Mouse (Mus musculus): ENCODE measurements around the gene Tmem132b. TPM values are rescaled to one million over a fixed set of nuclear protein-coding genes. Genes with fewer than 3 reads are reported as not detected.

The Tmem132b gene
- polyA plus RNA-seq, 1 experiment, result 0.02 TPM

DNA sequence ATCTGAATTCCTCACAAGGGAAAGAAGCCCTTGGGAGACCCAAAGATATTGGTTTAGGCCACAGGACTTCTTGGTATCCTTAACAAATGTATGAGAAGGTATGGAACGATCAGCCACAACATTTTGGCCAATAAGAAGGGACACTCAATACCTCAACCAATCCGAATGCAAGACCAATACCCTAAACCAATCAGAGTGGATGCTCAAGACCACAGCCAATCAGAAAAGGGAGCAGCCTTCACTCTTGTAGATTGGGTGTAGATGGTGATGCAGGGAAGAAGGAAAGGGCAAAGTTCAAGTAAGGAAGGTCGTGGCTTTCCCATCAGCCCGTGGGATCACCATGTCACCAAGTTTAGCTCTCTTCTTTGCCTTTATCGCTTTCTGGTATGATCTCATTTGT lies 40.4 kb downstream of the Tmem132b start:
- WGBS, result 83% methylated on average over 5 of the region's 5 CpGs
- H3K27ac ChIP-seq (ENCODE audit: insufficient read depth, low read length), result no peak overlapping the region
- H3K27me3 ChIP-seq (ENCODE audit: control insufficient read depth, insufficient read depth, low read length), result no peaks in the 10 kb centered on the region
- TF ChIP-seq CTCF (IDR thresholded peaks at IDR 0.05; ENCODE audit: extremely low read depth, insufficient read depth, insufficient read length, insufficient replicate concordance), result no peak
- no peak for TF ChIP-seq POLR2A (IDR thresholded peaks at IDR 0.05; ENCODE audit: low read depth, low read length)
- no peaks in the 10 kb centered on the region for H3K36me3 ChIP-seq (ENCODE audit: control insufficient read depth, insufficient read depth, low read length)
- H3K4me1 ChIP-seq (ENCODE audit: control insufficient read depth, insufficient read depth, insufficient read length), result no peaks in the 10 kb centered on the region
- no peak overlapping the region for H3K4me3 ChIP-seq (ENCODE audit: extremely low read depth, insufficient read depth, insufficient read length)
- DNase-seq (ENCODE audit: low read depth in 1 of 2, low spot score in 2 of 2), result no peak

DNA sequence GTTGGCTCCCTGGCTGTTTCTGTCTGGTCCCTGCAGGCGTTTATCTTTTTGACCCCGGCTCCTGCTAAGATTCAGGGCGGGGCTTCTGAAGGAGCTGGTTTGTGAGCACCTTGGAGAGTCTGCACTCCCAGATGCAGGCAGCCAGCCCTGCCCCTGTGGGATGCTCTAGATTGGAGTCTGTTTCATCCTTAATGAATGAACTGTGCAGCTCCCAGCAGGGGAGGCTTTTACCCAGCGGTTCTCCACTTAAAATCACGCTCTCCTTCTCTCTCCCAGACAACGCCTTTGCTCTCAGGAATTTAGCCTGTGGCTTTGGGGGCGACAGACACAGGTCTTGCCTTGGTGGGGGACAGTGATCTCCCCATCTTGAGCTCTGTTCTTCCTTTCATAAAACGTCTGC lies 43.3 kb downstream of the Tmem132b start:
- Histone ChIP-seq H3K4me1 (ENCODE audit: control insufficient read depth, insufficient read depth, insufficient read length) (no peaks in the 10 kb centered on the region), H3K27me3 (ENCODE audit: control insufficient read depth, insufficient read depth, low read length) (no peaks in the 10 kb centered on the region), H3K4me3 (ENCODE audit: extremely low read depth, insufficient read depth, insufficient read length) (no peak overlapping the region), H3K27ac (ENCODE audit: insufficient read depth, low read length) (no peak overlapping the region), H3K36me3 (ENCODE audit: control insufficient read depth, insufficient read depth, low read length) (no peaks in the 10 kb centered on the region)
- no peak for TF ChIP-seq CTCF (IDR thresholded peaks at IDR 0.05; ENCODE audit: extremely low read depth, insufficient read depth, insufficient read length, insufficient replicate concordance)
- no peak for TF ChIP-seq POLR2A (IDR thresholded peaks at IDR 0.05; ENCODE audit: low read depth, low read length)
- no peak for DNase-seq (ENCODE audit: low read depth in 1 of 2, low spot score in 2 of 2)
- 34% methylated on average over 8 of the region's 8 CpGs for WGBS

DNA sequence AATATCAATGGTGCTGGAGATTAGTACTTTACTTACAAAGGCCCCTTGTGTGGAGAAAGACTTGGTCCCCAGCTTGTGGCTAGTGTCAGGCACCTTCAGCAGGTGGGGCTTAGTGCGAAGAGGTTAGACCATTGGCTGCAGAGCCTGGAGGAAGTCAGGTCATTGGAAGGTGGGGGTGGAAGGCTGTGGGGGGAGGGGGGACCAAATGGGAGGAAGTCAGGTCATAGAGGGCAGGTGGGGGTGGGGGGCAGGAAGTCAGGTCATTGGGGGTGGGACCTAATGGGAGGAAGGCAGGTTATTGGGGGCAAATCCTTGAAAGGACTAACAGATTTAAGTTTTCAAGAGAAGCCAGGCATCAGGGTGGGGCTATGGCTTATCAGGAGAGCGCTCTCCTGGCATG lies 44.3 kb downstream of the Tmem132b start:
- Histone ChIP-seq H3K4me3 (ENCODE audit: extremely low read depth, insufficient read depth, insufficient read length) (no peak overlapping the region), H3K36me3 (ENCODE audit: control insufficient read depth, insufficient read depth, low read length) (no peaks in the 10 kb centered on the region), H3K4me1 (ENCODE audit: control insufficient read depth, insufficient read depth, insufficient read length) (no peaks in the 10 kb centered on the region), H3K27me3 (ENCODE audit: control insufficient read depth, insufficient read depth, low read length) (no peaks in the 10 kb centered on the region), H3K27ac (ENCODE audit: insufficient read depth, low read length) (no peak overlapping the region)
- TF ChIP-seq CTCF (IDR thresholded peaks at IDR 0.05; ENCODE audit: extremely low read depth, insufficient read depth, insufficient read length, insufficient replicate concordance), result no peak
- no peak for TF ChIP-seq POLR2A (IDR thresholded peaks at IDR 0.05; ENCODE audit: low read depth, low read length)
- DNase-seq (ENCODE audit: low read depth in 1 of 2, low spot score in 2 of 2), result no peak
- WGBS, result 77% methylated on average over 2 of the region's 2 CpGs

DNA sequence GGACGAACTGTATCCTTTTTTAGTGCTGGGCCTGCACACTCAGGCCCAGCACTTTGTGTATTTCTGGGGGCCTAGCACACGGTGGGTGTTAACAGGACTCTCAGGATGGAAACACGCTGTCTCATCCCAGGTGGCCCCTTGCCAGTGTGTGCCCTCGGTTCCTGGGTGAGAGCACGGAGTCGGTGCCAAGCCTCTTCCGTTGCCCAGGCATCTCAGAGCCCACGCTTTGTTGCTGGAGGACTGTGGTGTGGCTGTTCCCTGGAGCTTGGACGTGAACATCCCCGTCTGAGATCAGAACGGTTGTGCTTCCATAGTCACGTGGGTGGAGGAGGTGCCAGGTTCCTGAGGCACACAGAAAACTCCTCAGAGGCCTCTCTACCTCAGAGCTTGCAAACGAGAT lies 47.1 kb downstream of the Tmem132b start:
- Histone ChIP-seq H3K27me3 (ENCODE audit: control insufficient read depth, insufficient read depth, low read length) (no peaks in the 10 kb centered on the region), H3K27ac (ENCODE audit: insufficient read depth, low read length) (no peak overlapping the region), H3K4me3 (ENCODE audit: extremely low read depth, insufficient read depth, insufficient read length) (no peak overlapping the region), H3K4me1 (ENCODE audit: control insufficient read depth, insufficient read depth, insufficient read length) (no peaks in the 10 kb centered on the region), H3K36me3 (ENCODE audit: control insufficient read depth, insufficient read depth, low read length) (no peaks in the 10 kb centered on the region)
- 84% methylated on average over 13 of the region's 13 CpGs for WGBS
- no peak for DNase-seq (ENCODE audit: low read depth in 1 of 2, low spot score in 2 of 2)
- TF ChIP-seq CTCF (IDR thresholded peaks at IDR 0.05; ENCODE audit: extremely low read depth, insufficient read depth, insufficient read length, insufficient replicate concordance) (no peak), POLR2A (IDR thresholded peaks at IDR 0.05; ENCODE audit: low read depth, low read length) (no peak)

DNA sequence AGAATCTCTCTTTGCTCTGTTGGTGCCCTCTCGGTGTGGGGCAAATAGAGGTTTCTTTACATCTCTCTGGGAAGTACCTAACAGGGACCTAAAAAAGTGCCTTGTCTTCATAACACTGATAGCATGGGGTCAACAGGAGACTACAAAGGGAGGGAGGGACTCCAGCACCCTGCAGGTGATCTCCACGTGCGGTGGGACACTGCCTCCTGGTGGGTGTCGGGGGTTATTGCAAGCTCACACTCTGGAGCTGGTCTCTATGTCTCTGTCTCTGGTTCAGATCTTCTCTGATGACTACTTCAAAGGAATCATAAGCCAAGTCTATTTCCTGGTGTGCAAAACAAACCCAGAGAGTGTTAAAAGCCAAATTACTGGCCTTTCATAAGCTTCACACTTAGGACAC lies 47.6 kb downstream of the Tmem132b start:
- DNase-seq (ENCODE audit: low read depth in 1 of 2, low spot score in 2 of 2), result no peak
- Histone ChIP-seq H3K36me3 (ENCODE audit: control insufficient read depth, insufficient read depth, low read length) (no peaks in the 10 kb centered on the region), H3K27me3 (ENCODE audit: control insufficient read depth, insufficient read depth, low read length) (no peaks in the 10 kb centered on the region), H3K4me1 (ENCODE audit: control insufficient read depth, insufficient read depth, insufficient read length) (no peaks in the 10 kb centered on the region), H3K27ac (ENCODE audit: insufficient read depth, low read length) (no peak overlapping the region), H3K4me3 (ENCODE audit: extremely low read depth, insufficient read depth, insufficient read length) (no peak overlapping the region)
- WGBS, result 59% methylated on average over 4 of the region's 4 CpGs
- TF ChIP-seq CTCF (IDR thresholded peaks at IDR 0.05; ENCODE audit: extremely low read depth, insufficient read depth, insufficient read length, insufficient replicate concordance) (no peak), POLR2A (IDR thresholded peaks at IDR 0.05; ENCODE audit: low read depth, low read length) (no peak)

DNA sequence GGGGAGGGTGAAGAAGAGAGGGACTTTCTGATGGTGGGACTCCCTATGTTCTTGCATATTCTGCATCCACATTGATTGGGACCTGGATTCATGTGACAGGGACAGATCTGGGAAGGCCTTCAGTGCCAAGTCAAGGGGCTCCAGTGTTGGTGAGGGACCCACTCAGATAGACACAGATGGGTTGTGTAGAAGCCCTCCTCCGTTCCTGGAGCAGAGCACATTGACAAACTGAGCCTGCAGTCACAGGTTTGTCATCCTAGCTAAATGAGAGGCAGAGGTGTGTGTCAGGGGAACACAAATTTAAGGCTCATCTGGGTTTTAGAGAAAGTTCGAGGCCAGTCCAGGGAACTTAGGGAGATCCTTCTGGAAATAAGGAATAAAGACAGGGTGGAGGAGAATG lies 51.7 kb downstream of the Tmem132b start:
- H3K4me3 ChIP-seq (ENCODE audit: extremely low read depth, insufficient read depth, insufficient read length), result no peak overlapping the region
- H3K36me3 ChIP-seq (ENCODE audit: control insufficient read depth, insufficient read depth, low read length), result no peaks in the 10 kb centered on the region
- no peak for DNase-seq (ENCODE audit: low read depth in 1 of 2, low spot score in 2 of 2)
- no peak overlapping the region for H3K27ac ChIP-seq (ENCODE audit: insufficient read depth, low read length)
- WGBS, result 68% methylated on average over 2 of the region's 2 CpGs
- no peaks in the 10 kb centered on the region for H3K27me3 ChIP-seq (ENCODE audit: control insufficient read depth, insufficient read depth, low read length)
- TF ChIP-seq CTCF (IDR thresholded peaks at IDR 0.05; ENCODE audit: extremely low read depth, insufficient read depth, insufficient read length, insufficient replicate concordance) (no peak), POLR2A (IDR thresholded peaks at IDR 0.05; ENCODE audit: low read depth, low read length) (no peak)
- no peaks in the 10 kb centered on the region for H3K4me1 ChIP-seq (ENCODE audit: control insufficient read depth, insufficient read depth, insufficient read length)

DNA sequence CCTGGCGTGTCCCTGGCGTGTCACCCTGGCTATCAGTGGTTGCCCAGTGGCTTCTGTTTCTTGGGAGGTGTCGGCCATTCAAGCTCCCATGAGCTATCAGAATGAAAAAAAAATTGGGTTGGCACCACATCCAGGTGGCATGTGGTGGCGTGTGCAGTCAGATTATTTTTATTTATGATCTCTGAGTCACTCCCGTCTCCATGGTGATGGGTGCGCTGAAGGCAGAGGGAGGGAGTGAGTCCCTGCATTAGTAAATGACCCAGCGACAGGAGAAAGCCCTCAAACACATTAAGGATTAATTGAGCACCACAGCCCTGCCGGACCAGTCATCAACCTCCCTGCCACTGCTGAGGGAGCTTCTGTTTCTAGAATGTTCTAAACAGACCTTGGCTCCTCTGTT lies 52.3 kb downstream of the Tmem132b start:
- WGBS, result 62% methylated on average over 8 of the region's 8 CpGs
- no peak overlapping the region for H3K27ac ChIP-seq (ENCODE audit: insufficient read depth, low read length)
- no peak for DNase-seq (ENCODE audit: low read depth in 1 of 2, low spot score in 2 of 2)
- no peaks in the 10 kb centered on the region for H3K4me1 ChIP-seq (ENCODE audit: control insufficient read depth, insufficient read depth, insufficient read length)
- H3K36me3 ChIP-seq (ENCODE audit: control insufficient read depth, insufficient read depth, low read length), result no peaks in the 10 kb centered on the region
- no peaks in the 10 kb centered on the region for H3K27me3 ChIP-seq (ENCODE audit: control insufficient read depth, insufficient read depth, low read length)
- TF ChIP-seq POLR2A (IDR thresholded peaks at IDR 0.05; ENCODE audit: low read depth, low read length), result no peak
- TF ChIP-seq CTCF (IDR thresholded peaks at IDR 0.05; ENCODE audit: extremely low read depth, insufficient read depth, insufficient read length, insufficient replicate concordance), result no peak
- H3K4me3 ChIP-seq (ENCODE audit: extremely low read depth, insufficient read depth, insufficient read length), result no peak overlapping the region
